Mouse (Mus musculus): ENCODE data around the gene Pik3c2a. TPM values are rescaled to one million over a fixed set of nuclear protein-coding genes. Genes with fewer than 3 reads are reported as not detected.

Gene Pik3c2a
- polyA plus RNA-seq (2017; shearing (Covaris generic)) = 10 to 100 TPM; 54.9 to 91.3 TPM

DNA sequence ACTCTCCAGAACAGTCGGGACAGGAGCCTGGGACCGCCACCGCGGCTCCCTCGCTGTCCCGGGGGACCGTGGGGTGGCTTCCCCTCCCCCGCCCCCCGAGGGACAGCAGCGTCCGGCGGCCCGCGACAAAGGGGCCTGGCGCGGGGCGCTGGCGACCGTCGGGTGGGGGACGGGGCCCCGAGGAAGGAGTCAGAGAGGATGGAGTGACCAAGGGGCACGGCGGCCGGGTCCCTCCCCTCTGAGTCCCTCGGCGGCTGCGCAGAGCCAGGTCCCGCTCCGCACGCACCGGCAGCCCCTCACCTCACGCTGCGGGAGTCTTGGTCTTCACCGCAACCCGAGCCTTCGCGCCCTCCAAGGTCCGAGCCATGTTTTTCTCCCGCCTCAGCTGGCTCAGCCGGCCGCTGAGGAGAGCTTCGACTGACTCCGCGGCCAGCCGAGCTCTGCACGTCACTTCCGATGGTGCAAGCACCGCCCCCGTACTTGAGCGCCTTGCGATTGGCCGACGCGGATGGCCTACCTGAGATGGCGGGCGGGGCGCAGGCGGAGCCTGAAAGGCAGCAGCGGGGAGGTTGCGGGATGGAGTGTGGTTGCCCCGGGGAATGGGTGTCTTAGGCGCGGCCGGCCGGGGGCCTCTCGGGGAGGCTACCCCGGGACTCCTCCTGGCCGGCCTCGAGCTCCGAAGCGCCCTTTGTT lies at the start of gene Pik3c2a:
Gene Pik3c2a, minus strand, starts transcription at position 446 of the 693 bp plus-strand sequence.
- peak; percentile 95 for ATAC-seq

- no peak for ATAC-seq
These were observed 47.9 kb upstream of the Pik3c2a start for GRCm38 (mm10) chr7:116491113-116491512.

- no peak for ATAC-seq
These were observed 41.9 kb upstream of the Pik3c2a start for GRCm38 (mm10) chr7:116485062-116485601.

DNA sequence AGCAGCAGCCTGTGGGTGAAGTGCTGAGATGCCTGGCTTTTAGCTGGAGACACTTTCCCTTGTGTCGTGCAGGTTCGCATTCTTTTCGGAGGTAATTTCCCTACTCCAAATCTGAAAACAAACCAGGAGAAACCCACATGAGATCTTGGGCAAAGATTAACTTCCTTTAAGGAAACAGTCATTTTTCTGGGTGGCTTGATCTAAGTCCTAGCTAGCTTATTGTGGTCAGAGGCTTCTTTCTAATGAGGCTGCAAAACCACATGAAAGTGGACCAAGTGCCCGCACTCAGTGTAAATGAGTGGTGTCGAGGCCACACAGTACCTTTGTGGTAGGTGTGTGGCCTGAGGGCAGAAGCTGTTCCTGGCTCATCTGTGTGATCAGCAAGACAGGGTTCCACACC lies 41.0 kb upstream of the Pik3c2a start:
- ATAC-seq = peak; percentile 58

DNA sequence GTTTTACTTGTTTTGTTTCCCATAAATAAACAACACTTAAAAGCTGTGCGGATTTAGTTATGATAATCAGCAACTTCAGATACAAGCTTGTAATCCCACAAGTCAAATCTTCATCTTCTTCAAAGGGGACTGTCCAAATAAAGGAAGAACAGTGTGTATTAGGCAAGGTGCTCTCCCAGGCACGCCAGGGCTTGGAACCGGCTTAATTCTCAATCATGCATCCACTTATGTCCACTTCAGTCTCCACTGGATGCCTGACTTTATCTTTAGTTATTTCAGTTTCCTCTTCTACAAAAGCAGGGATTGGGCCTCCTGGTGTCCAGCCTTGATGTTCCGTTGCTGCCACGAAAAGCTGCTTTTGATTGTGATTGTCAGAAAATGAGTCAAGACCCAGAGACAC lies 40.5 kb upstream of the Pik3c2a start:
- ATAC-seq = no peak

GRCm38 (mm10) chr7:116483106-116483505 lies 39.9 kb upstream of the Pik3c2a start:
- ATAC-seq = no peak

GRCm38 (mm10) chr7:116476264-116476663 lies 33.0 kb upstream of the Pik3c2a start:
- ATAC-seq = no peak

- no peak for ATAC-seq
These were observed 32.6 kb upstream of the Pik3c2a start for GRCm38 (mm10) chr7:116475836-116476235.

- no peak for ATAC-seq
These were observed 18.9 kb upstream of the Pik3c2a start for GRCm38 (mm10) chr7:116462114-116462513.

- ATAC-seq = peak; percentile 94
These were observed 15.8 kb upstream of the Pik3c2a start for GRCm38 (mm10) chr7:116458985-116459441.

GRCm38 (mm10) chr7:116457391-116457790 lies 14.1 kb upstream of the Pik3c2a start:
- no peak for ATAC-seq

GRCm38 (mm10) chr7:116456964-116457363 lies 13.7 kb upstream of the Pik3c2a start:
- no peak for ATAC-seq

DNA sequence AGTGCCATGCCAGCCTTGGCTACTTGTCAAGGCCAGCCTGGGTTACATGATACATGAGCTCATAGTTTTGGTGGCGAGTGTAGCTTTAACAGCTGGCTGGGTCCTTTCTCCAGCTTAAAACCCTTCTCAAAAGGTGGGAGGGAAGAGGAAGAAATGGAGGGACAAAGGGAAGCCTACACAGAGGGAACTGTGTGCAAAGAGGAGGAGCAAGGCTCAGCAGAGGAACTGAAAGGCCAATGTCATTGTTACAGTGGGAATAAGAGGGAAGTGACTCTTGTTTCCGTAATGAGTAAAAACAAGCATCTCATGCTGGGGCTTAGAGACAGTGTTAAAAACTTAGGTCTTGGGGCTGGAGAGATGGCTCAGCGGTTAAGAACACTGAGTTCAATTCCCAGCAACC lies 3.4 kb upstream of the Pik3c2a start:
- no peak for ATAC-seq

DNA sequence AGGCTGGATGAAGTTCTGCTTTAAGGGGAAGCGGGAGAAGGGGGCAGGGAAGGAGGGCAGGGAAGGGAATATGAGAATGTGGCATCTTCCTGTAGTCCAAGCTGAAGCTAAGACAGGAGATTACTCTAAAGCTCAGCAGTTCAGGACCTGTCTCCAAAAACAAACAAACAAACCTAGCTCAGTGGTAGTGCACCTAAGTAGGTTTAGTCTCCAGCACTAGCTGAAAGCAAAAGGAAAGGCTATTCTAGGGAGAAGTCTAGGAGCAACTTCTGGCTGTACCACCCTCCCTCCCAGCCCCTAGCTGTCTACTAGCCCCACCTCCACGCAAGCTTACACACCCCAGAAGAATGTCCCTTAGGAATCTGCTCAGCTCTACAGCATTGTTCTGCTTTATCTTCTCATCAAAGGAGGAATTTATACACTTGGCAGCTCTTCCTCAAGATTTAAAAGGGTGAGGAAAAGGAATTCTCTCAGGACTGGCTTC lies 1.1 kb upstream of the Pik3c2a start:
- no peak for ATAC-seq

- peak; percentile 33 for ATAC-seq
These were observed 562 bp upstream of the Pik3c2a start for GRCm38 (mm10) chr7:116443697-116444325.

DNA sequence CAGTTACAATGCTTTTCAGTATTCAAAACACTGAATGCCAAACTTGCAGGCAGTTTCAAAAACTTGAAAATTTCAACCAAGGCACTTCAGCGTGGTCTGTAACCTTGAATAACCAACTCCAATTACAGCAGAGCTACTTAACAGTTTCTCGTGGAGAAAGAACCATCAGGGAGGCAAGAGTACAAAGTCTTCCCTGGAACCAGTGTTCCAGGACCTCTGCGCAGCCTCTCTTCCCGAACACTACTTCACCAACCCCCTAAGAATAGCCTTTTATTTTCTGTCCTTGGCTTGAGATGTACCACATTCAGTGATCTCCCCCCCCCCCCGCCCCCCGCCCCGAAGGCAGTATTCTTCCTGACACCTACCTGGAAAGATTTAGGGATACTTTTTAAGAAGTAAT lies 1.0 kb downstream of the Pik3c2a start:
- ATAC-seq = no peak

DNA sequence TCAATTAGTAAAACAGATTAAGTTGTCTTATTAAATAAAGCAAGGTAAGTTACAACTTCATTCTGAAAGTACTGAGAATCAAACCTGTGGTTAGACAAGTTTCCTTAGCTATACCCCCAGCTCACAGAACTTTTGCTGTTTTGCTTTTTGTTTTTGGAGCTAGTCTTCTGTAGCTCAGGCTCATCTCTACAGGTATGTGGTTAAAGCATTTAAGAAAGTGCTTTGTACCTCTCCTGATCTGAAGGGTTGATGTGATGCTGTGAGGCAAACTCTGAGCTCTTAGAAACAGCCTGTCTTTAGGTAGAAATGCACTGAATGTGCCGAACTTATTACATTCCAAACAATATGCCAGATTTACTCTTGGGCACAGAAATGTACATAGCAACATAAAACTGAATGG lies 1.9 kb downstream of the Pik3c2a start:
- ATAC-seq = peak; percentile 4

- ATAC-seq = no peak
These were observed 11.6 kb downstream of the Pik3c2a start for GRCm38 (mm10) chr7:116431661-116432060.

DNA sequence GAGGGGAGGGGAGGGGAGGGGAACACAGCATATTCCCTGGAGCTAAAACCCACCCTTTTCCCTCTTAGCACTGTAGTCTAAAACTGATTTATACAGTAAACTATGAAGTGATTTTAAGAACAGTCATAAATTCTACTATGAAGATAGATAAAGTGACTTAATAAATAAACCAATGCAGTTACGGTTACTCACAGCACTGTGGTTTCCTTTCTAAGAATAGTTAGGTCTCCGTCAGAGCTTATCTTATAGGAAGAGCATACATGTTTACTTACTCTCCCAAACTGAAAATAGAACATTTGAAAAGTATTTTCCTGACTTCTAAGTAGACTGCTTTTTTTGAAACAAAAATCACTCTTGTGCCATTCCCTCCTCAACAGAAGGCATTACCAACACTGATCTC lies 12.3 kb downstream of the Pik3c2a start:
- peak; percentile 92 for ATAC-seq

- ATAC-seq = no peak
These were observed 16.0 kb downstream of the Pik3c2a start for GRCm38 (mm10) chr7:116427206-116427605.

DNA sequence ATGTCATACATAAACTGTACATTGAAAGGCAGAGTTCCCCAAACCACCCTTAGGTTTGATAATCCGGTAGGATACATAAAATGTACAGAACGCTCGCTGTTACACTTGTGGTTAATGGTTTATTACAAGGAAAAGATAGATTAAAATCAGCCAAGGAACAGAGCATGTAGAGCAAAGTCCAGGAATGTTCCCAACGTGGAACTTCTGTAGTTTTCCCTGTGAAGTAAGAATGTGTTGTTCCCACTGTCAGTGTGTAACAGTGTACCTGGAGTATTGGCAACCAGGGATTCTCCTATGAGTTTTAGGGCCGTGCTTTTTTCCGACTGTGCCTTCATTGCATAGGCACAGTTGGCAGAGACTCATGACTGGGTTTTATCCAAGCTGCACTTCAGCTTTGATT lies 17.5 kb downstream of the Pik3c2a start:
- ATAC-seq = no peak

DNA sequence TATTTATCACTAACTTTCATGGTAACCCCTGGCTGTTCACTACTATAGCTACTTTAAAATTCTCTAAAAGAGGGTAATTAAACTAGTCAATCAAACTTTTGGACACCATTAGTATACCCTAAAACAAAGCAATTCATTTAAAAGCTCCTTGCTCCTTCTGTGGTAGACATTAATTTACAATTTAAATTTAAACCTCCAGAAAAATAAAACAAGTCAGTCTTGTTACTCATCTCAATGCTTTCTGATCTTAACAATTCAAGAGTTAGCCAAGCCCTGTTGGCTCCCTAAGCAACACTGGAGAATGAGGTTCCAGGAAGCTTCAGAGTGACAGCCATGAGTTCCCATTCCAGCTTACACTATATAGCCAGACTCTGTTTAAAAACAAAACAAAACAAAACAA lies 22.2 kb downstream of the Pik3c2a start:
- ATAC-seq = no peak

GRCm38 (mm10) chr7:116409438-116409837 lies 33.8 kb downstream of the Pik3c2a start:
- ATAC-seq = peak; percentile 90

- no peak for ATAC-seq
These were observed 50.9 kb downstream of the Pik3c2a start for GRCm38 (mm10) chr7:116392329-116392728.
